Mouse (Mus musculus) heart, postnatal 4 days (tissue): ENCODE measurements around the gene Traf7. TPM values are rescaled to one million over a fixed set of nuclear protein-coding genes. Genes with fewer than 3 reads are reported as not detected.

Source experiments
- DNase-seq: peaks from one replicate; pipeline ENCODE4 v3.0.0; 2021
- total RNA-seq, 2 experiments: library from RNA; stranded (reverse); gene quantifications; 2 replicates each; pipeline ENCODE4 v1.2.3; 2021

The Traf7 gene
- total RNA-seq, 2 experiments from 2014 or later: 97.6 to 106 TPM

DNA sequence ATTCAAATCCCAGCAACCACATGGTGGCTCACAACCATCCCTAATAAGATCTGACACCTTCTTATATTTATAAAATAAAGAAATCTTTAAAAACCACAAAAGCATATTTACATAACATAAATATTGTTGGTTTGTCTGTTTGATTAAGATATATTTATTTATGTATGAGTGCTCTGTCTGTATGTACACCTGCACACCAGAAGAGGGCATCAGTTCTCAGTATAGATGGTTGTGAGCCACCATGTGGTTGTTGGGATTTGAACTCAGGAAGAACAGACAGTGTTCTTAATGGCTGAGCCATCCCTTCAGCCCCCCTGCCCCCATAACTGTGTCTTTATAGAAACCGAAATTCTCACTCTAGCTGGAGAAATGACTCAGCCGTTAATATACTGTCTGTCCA is 17.5 kb upstream of the Traf7 start:
- DNase-seq: no peak

DNA sequence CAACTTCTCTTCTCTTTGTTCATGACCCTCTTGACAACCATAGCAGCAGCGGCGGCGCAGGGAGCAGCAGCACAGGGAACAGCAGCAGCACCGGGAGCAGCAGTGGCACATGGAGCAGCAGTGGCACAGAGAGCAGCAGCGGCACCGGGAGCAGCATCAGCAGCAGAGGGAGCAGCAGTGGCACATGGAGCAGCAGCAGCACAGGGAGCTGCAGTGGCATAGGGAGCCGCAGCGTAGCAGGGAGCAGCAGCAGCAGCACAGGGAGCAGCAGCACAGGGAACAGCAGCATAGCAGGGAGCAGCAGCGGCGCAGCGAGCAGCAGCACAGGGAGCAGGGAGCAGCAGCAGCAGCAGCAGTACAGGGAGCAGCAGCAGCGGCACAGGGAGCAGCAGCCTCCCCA is 16.9 kb upstream of the Traf7 start:
- peak; percentile 4 for DNase-seq

DNA sequence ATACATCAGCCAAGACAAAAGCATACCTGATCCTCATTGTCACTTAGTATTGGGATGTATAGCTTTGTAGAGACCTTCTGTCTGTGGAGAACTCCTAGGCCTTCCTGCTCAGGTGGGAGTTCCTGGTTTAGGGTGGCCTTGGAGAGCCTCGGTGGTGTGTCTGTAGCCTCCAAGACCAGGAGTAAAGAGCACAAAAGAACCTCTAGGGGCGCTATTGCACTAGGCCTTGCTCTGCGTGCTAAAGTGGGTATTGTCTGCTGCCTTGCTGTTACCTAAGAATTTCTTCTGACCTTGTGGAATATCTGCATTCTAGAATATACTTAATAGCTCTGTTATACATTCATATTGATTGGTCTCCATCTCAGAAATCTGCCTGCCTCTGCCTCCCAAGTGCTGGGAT is 12.6 kb upstream of the Traf7 start:
- peak; percentile 60 for DNase-seq

- peak; percentile 56 for DNase-seq
Measured at GRCm38 (mm10) chr17:24538950-24539349, 11.2 kb upstream of the Traf7 start.

DNA sequence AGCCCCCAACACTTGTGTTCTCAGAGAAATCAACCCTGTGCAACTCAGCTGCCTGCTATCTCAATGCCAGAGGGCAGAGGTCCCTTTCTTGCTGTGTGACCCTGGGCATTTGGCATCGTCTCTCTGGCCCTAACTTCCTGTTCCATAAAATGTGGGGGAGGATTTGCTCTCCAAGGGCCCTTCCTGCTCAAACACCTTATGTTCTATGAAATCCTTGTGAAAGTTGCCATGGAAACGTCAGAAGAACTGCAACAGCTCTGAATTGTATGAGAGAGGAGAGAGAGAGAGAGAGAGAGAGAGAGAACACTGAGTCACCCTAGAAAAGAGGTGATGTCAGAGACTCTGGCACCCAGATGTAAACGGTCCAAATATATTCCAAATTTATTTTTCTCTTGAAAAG is 9.8 kb upstream of the Traf7 start:
- DNase-seq: no peak

GRCm38 (mm10) chr17:24535300-24535699 is 7.6 kb upstream of the Traf7 start:
- DNase-seq: no peak

DNA sequence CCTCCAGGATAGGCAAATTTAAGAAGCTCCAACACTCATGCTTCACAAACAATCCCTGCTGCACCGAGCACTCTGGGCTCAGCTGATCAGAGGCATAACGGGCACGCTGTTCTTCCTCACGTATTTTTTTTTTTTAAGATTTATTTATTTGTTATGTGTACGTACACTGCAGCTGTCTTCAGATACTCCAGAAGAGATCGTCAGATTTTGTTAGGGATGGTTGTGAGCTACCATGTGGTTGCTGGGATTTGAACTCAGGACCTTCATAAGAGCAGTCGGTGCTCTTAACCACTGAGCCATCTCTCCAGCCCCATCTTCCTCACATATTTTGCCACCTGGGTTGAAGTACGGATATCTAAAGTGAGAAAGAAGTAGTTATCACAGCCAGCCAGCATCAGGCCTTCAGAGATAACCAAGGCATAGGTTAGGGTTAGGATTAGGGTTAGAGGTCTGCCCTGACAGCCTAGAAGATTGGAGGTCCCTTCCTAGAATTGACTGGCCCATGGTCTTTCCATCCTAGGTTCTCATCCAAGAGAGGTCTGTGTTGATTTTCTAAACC is 6.5 kb upstream of the Traf7 start, which contains the start of gene Rab26:
Gene Rab26 (minus strand): TSS at position 51 of the 559 bp plus-strand sequence.
- no peak for DNase-seq

DNA sequence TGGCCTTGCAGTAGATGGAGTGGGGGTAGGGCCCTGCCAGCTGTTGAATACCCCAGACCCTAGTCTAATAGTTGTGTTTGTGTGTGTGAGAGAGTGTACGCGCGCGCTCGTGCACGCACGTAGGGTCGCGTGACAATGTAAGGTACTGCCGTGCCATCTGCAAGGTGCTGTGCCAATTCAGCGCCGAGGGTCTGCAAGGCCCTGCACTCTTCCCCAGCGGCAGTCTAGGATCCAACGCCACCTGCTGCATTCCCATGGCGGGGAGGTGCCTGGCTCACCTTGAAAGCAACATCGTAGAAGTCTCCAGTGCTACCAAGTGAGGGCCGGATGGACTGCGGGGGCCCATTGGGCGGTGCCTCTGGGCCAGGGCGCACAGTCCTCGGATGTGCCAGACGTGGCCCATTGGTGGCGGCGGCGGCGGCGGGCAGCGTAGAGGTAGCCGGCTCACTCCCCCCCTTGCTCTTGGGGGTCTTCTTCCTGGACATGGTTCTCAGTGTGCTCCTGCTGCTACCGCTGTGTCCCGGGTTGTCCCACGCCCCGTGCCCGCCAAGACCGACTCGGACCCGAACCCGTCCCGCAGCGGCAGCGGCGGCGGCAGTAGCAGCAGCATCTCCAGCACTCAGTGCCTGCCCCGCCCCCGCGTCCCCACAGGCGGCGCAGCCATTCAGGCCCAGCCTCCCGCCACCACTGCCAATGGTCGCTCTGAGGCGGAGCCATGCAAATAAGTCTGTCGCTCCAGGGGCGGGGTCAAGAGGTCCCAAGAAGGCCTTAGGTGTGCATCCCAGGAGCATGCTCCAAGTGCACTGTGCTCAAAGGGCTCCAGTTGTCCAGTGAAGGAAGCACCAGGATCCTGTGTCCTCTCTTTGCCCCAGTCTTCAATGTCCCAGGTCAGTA is 5.6 kb upstream of the Traf7 start:
- DNase-seq: peak; percentile 84

- no peak for DNase-seq
Measured at GRCm38 (mm10) chr17:24532045-24532444, 4.3 kb upstream of the Traf7 start.

DNA sequence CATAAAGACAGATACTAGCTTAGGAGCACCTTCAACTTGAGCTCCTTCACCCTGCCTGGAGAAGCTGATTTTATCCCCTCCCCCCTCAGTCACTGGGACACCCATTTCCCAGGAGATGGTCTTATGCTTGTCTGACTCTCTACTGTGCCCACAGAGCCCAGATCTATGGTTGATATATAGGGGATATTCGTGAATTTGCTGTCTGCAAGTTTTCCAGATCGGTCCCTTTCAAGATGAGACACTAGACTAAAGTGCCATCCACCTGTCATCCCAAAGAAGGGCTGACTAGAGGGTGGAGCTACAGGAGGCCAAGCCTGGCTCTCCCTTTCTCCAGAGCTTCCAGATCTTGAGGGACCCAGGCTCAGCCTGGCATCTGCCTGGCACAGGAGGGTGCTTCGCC is 3.3 kb upstream of the Traf7 start:
- DNase-seq: no peak

- DNase-seq: no peak
Measured at GRCm38 (mm10) chr17:24530361-24531050, 2.8 kb upstream of the Traf7 start.

GRCm38 (mm10) chr17:24529883-24530282 is 2.1 kb upstream of the Traf7 start:
- DNase-seq: no peak

DNA sequence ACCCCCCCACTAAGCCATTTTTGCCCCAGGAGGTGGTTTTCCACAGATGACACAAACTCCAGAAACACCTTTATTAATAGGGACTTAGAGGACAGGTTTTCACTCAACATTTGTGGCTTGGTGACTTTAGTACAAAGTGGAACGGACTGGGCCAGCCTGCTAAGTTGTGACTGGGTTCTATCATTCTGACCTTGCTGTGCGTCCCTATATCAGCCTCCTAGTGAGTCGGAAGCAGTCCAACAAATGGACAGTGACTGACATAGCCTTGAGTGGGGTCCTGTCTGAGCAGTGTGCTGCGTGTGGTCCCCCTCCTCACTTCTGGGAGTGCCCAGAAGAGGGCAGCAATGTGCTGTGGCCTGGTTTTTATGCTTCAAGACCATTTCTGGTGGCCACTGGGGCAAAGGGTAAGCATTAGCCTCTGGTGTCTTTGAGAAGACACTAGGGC is 1.3 kb upstream of the Traf7 start:
- peak; percentile 79 for DNase-seq

DNA sequence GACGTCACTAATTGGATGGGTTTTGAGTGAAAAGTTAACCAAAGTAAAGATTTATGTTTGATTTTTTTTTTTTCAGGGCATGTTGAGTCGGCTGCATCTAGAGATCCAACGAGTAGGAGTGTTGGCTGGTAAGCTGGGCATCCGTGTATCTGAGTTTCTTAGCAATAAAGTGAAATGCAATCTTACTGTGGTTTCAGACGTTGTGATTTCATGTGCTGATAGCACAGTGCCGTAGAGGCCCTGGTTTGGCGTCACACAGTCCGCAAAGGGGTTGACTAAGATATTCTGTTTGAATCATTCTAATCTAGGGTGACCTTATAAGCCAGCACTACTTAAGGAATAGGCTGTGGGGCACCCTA is 801 bp upstream of the Traf7 start:
- no peak for DNase-seq

GRCm38 (mm10) chr17:24527315-24527714 is 423 bp downstream of the Traf7 start:
- DNase-seq: no peak

DNA sequence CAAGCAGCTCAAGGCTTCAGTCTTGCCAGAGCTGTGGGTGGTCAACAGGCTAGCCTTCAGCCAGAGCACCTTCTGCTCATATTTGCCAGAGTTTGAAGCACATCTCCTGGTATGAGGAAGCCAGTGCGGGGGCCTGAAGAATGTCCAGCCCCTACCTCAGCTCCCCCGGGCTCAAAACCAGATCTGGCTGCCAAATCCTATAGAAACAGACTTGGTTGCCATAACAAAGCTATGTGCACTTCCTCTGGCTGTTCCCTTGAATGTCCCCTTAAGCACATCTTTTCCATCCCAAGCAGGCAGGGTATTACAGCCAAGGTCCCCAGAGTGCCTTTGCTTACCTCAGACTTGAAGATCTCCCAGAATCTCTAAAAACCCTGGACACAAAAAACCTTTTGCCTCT is 3.0 kb downstream of the Traf7 start:
- DNase-seq: no peak

DNA sequence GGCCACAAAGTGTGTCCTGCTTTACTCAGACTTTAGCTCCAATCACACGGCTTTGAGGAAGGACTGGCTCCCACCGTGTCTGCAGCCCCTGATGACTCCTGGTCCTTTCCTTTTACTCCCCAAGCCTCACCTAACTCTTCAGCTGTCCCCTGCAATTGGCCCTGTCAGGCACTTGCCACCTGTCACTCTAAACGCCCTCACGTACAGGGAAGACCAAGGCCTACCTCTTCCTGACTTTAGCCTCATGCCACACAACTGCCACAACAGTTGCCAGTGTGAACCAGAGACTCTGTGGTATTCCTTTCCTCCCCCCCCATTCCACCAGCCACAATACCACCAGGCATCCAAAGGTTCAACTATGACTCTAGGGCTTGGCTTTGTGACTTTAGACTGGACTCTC is 7.3 kb downstream of the Traf7 start:
- no peak for DNase-seq

- DNase-seq: no peak
Measured at GRCm38 (mm10) chr17:24514270-24515257, 13.2 kb downstream of the Traf7 start.

GRCm38 (mm10) chr17:24513609-24514008 is 14.1 kb downstream of the Traf7 start:
- peak; percentile 73 for DNase-seq

GRCm38 (mm10) chr17:24507806-24508460 is 19.8 kb downstream of the Traf7 start:
- DNase-seq: no peak

- no peak for DNase-seq
Measured at GRCm38 (mm10) chr17:24507129-24507664, 20.5 kb downstream of the Traf7 start.
